Mouse (Mus musculus) kidney, postnatal 0 days (tissue): ENCODE data around the gene Ptprn2. TPM values are rescaled to one million over a fixed set of nuclear protein-coding genes. Genes with fewer than 3 reads are reported as not detected.

Experiments
- ATAC-seq: fragments of 200-750 bp; cut with Nextera tagmentation; replicated peaks from 2 replicates; pipeline ENCODE4 v1.8.0; 2017; ENCODE audit warnings: low read depth, moderate number of reproducible peaks, moderate TSS enrichment, moderate library complexity; ENCODE audit not compliant: low FRiP score
- DNase-seq: peaks from one replicate; pipeline ENCODE4 v3.0.0-alpha.2; 2016; ENCODE audit warnings: low spot score
- H3K27ac ChIP-seq: fragments of 300-500 bp; sonication (generic); 2 replicates; pipeline ENCODE4 v1.5.1; 2014; ENCODE audit warnings: mild to moderate bottlenecking
- H3K27me3 ChIP-seq: fragments of 300-500 bp; sonication (generic); 2 replicates; pipeline ENCODE4 v1.6.1; 2014; ENCODE audit warnings: low read length, mixed read lengths; ENCODE audit not compliant: insufficient read depth
- H3K36me3 ChIP-seq: fragments of 300-500 bp; sonication (generic); 2 replicates; pipeline ENCODE4 v1.6.1; 2014; ENCODE audit warnings: low read length, mixed read lengths; ENCODE audit not compliant: insufficient read depth
- H3K4me1 ChIP-seq: fragments of 300-500 bp; sonication (generic); replicated peaks from 2 replicates; pipeline ENCODE4 v1.6.1; 2014; ENCODE audit warnings: antibody characterized with exemption, low read length, mixed read lengths; ENCODE audit not compliant: insufficient read depth
- H3K4me2 ChIP-seq: fragments of 300-500 bp; sonication (generic); 2 replicates; pipeline ENCODE4 v1.6.1; 2014; ENCODE audit warnings: mild to moderate bottlenecking, low read length, moderate library complexity, mixed read lengths
- H3K4me3 ChIP-seq: fragments of 300-500 bp; sonication (generic); replicated peaks from 2 replicates; pipeline ENCODE4 v1.5.1; 2014; ENCODE audit warnings: low read depth, low read length
- H3K9ac ChIP-seq: fragments of 300-500 bp; sonication (generic); 2 replicates; pipeline ENCODE4 v1.6.1; 2014; ENCODE audit warnings: low read depth, low read length
- H3K9me3 ChIP-seq: fragments of 300-500 bp; sonication (generic); replicated peaks from 2 replicates; pipeline ENCODE4 v1.6.1; 2016; ENCODE audit warnings: low read length, inconsistent platforms, mixed read lengths
- CTCF ChIP-seq: IDR thresholded peaks from 2 replicates; pipeline ENCODE4 v1.5.1; 2016; ENCODE audit warnings: antibody characterized with exemption, low read depth, mild to moderate bottlenecking, moderate library complexity
- WGBS: fragments of 180-500 bp; shearing (Covaris S2); extraction: QIAGEN DNeasy Blood & Tissue Kit; methylation state at CpG from one replicate; pipeline ENCODE4 v1.1.7; 2014; 5-methylcytosine and 5-hydroxymethylcytosine counted together
- polyA plus RNA-seq: library from polyadenylated mRNA; unstranded; fragments of >200 nt; fragmentation: Nextera tagmentation; extraction: Ambion mirVana; gene quantifications from 2 replicates; pipeline ENCODE4 v1.2.1, GENCODE M21; 2015

Gene Ptprn2
- polyA plus RNA-seq, 1 experiment from 2014 or later: 0.03 TPM

DNA sequence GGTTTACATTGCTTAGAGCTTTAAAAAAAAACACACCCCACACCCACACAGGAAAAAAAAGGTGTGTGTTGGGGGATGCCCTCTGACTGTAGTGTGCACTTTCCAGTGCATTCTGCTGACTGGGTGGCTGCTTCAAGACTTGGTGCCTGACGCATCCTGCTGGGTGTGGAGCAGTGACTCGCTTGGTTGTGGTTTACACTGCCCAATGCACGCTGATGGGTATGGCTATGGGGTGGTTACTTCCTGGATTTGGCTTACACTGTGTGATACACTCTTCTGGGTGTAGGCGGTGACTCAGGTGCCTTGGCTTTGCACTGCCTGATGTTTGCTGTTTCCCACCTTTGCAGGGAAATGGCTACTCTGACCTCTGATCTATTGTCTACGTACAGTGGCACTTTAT lies 18.5 kb upstream of the Ptprn2 start:
- Histone ChIP-seq H3K27me3 (no peaks in the 10 kb centered on the region), H3K4me1 (no peaks in the 10 kb centered on the region), H3K4me2 (no peak overlapping the region), H3K9me3 (no peaks in the 10 kb centered on the region), H3K27ac (no peak overlapping the region), H3K36me3 (no peaks in the 10 kb centered on the region), H3K9ac (no peak overlapping the region), H3K4me3 (no peak overlapping the region)
- DNase-seq (no peak), ATAC-seq (no peak)
- 88% methylated on average over 5 of the region's 5 CpGs for WGBS
- TF ChIP-seq CTCF: no peak

DNA sequence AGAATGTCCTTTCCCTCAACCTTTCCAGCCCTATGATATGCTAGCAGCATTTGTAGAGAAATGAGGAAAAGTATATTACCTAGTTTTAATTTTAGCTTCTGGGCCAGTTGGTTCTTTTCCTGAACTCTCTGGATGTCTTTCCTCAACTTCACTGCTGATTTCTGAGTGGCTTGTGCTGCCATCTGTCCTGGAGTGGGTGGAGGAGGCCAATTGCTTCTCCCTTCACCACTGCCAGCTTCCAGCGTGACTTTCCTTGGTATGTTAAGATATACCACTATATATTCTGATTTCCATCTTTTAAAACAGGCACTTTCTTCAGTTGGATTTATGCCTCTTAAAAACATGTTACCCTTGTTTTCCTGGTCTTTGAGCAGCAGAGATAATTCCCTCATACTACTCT lies 17.2 kb upstream of the Ptprn2 start:
- Histone ChIP-seq H3K27ac (no peak overlapping the region), H3K4me2 (no peak overlapping the region), H3K4me3 (no peak overlapping the region), H3K9ac (no peak overlapping the region), H3K9me3 (no peaks in the 10 kb centered on the region), H3K27me3 (no peaks in the 10 kb centered on the region), H3K36me3 (no peaks in the 10 kb centered on the region), H3K4me1 (no peaks in the 10 kb centered on the region)
- 83% methylated on average over 1 of the region's 1 CpGs for WGBS
- no peak for TF ChIP-seq CTCF
- ATAC-seq (no peak), DNase-seq (no peak)

GRCm38 (mm10) chr12:116469096-116469495 lies 16.4 kb upstream of the Ptprn2 start:
- Histone ChIP-seq H3K36me3 (no peaks in the 10 kb centered on the region), H3K9me3 (no peaks in the 10 kb centered on the region), H3K9ac (no peak overlapping the region), H3K27ac (no peak overlapping the region), H3K4me1 (no peaks in the 10 kb centered on the region), H3K4me3 (no peak overlapping the region), H3K27me3 (no peaks in the 10 kb centered on the region), H3K4me2 (no peak overlapping the region)
- ATAC-seq (no peak), DNase-seq (no peak)
- WGBS: 91% methylated on average over 3 of the region's 3 CpGs
- no peak for TF ChIP-seq CTCF

DNA sequence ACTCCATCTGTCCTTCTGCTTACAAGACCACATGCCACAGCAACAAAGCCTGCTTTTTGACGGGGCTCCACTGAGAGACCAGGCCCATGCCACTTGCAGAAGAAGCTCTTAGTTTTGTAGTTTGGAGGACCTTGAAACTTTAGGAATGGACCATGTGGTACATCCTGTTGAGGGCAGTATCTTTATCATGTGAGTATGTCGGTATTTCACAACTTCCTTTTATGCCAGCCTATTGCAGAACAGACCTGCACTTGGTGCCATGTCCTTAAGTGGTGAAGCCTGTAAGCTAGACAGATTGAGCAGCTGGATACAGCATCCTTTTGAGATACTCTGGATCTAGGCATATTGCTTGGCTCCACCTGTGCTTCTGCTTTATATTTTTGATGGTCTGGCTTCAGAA lies 12.3 kb upstream of the Ptprn2 start:
- Histone ChIP-seq H3K9ac (no peak overlapping the region), H3K27ac (no peak overlapping the region), H3K27me3 (no peaks in the 10 kb centered on the region), H3K9me3 (no peaks in the 10 kb centered on the region), H3K4me3 (no peak overlapping the region), H3K36me3 (no peaks in the 10 kb centered on the region), H3K4me2 (no peak overlapping the region), H3K4me1 (no peaks in the 10 kb centered on the region)
- WGBS: 76% methylated on average over 2 of the region's 2 CpGs
- no peak for ATAC-seq
- TF ChIP-seq CTCF: no peak
- no peak for DNase-seq

DNA sequence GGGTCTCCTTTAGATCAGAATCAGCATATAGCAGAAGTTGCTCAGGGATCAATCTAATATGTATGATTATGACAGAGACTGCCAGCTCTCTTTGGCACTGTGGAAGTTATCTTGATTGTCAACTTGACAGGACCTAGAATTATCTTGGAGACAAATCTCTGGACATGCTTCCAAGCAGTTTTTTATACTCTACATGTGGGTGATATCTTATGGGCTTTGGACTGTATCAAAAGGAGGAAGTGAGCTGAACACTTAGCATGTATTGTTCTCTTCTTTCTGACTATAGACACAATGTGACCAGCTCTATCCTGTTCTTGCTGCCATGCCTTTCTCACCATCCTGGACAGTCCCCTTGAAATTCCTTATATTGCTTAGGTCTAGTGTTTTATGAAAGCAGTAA lies 11.8 kb upstream of the Ptprn2 start:
- no peak overlapping the region for H3K4me3 ChIP-seq
- H3K9me3 ChIP-seq: no peaks in the 10 kb centered on the region
- no peak for DNase-seq
- no peak overlapping the region for H3K9ac ChIP-seq
- ATAC-seq: no peak
- no peak overlapping the region for H3K4me2 ChIP-seq
- H3K4me1 ChIP-seq: no peaks in the 10 kb centered on the region
- no peaks in the 10 kb centered on the region for H3K36me3 ChIP-seq
- TF ChIP-seq CTCF: no peak
- H3K27ac ChIP-seq: no peak overlapping the region
- H3K27me3 ChIP-seq: no peaks in the 10 kb centered on the region

DNA sequence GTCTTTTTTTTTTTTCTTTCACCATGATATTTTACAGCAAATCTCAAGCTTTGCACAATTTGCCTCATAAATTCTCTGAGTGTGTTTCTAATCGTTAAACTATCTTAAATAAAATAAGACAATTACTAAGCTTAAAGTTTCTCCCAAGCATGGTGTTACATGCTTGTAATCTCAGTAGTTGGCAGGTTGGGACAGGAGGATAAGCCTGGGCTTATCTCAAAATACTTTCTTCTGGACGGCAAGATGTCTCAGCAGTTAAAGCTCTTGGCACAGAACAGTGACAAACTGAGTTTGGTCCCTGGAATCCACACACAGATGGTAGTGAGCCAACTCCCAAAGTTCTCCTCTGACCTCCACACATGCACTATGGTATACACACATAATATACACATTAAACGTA lies 10.8 kb upstream of the Ptprn2 start:
- Histone ChIP-seq H3K27ac (no peak overlapping the region), H3K4me2 (no peak overlapping the region), H3K36me3 (no peaks in the 10 kb centered on the region), H3K9me3 (no peaks in the 10 kb centered on the region), H3K4me3 (no peak overlapping the region), H3K4me1 (no peaks in the 10 kb centered on the region), H3K27me3 (no peaks in the 10 kb centered on the region), H3K9ac (no peak overlapping the region)
- TF ChIP-seq CTCF: no peak
- WGBS: 62% methylated on average over 3 of the region's 3 CpGs
- no peak for ATAC-seq
- no peak for DNase-seq

DNA sequence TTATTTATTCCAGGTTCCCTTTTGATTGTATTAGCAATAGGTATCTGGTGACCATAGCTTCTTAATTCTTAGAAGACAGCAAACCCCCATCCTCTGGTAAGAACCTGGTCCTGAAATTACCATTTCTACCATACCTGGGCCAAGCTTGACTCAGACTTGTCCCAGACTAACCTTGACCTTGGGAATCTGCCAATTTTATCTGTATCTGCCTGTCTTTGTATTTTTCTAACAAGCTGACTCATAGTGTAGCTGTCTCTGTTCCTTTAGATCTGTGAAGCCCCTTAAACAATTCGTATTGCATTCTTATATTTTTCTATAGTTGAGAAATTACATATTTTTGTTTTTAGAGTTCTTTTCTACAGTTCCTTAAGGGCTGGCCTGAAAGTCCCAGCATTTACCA lies 6.7 kb upstream of the Ptprn2 start:
- H3K36me3 ChIP-seq: no peaks in the 10 kb centered on the region
- no peak overlapping the region for H3K27ac ChIP-seq
- no peak overlapping the region for H3K4me2 ChIP-seq
- H3K9me3 ChIP-seq: no peaks in the 10 kb centered on the region
- 60% methylated on average over 1 of the region's 1 CpGs for WGBS
- ATAC-seq: no peak
- H3K4me1 ChIP-seq: no peaks in the 10 kb centered on the region
- no peak for TF ChIP-seq CTCF
- H3K4me3 ChIP-seq: no peak overlapping the region
- H3K9ac ChIP-seq: no peak overlapping the region
- no peak for DNase-seq
- H3K27me3 ChIP-seq: no peaks in the 10 kb centered on the region
